Mouse (Mus musculus): ENCODE results near the gene Shisal2a. TPM values are rescaled to one million over a fixed set of nuclear protein-coding genes. Genes with fewer than 3 reads are reported as not detected.

Gene Shisal2a
- polyA plus RNA-seq, 1 experiment from 2014 or later, result 1.1 TPM

- WGBS, result 7% methylated on average over 8 of the region's 8 CpGs
- Histone ChIP-seq H3K4me3 (no peak overlapping the region), H3K4me1 (peaks cover 68% of the 10 kb centered on the region), H3K9me3 (no peaks in the 10 kb centered on the region), H3K4me2 (peak overlapping the region; percentile 27; the same call in 1 of the 2 replicates), H3K36me3 (no peaks in the 10 kb centered on the region), H3K27me3 (replicated peaks) (no peaks in the 10 kb centered on the region), H3K27ac (replicated peaks) (peak overlapping the region; percentile 93), H3K9ac (peak overlapping the region; percentile 50)
- peak; percentile 28; the same call in 1 of the 2 replicates for ATAC-seq (ENCODE audit: extremely low read depth, insufficient number of reproducible peaks, low FRiP score, low TSS enrichment)
Measured at GRCm38 (mm10) chr4:108350819-108351218, 32.3 kb downstream of the Shisal2a start.

- Histone ChIP-seq H3K27me3 (replicated peaks) (no peaks in the 10 kb centered on the region), H3K9ac (peak overlapping the region; percentile 50), H3K4me1 (peaks cover 66% of the 10 kb centered on the region), H3K4me3 (no peak overlapping the region), H3K27ac (replicated peaks) (peak overlapping the region; percentile 93), H3K9me3 (no peaks in the 10 kb centered on the region), H3K4me2 (peak overlapping the region; percentile 27; the same call in 1 of the 2 replicates), H3K36me3 (no peaks in the 10 kb centered on the region)
- WGBS, result 20% methylated on average over 8 of the region's 8 CpGs
- ATAC-seq (ENCODE audit: extremely low read depth, insufficient number of reproducible peaks, low FRiP score, low TSS enrichment), result no peak
Measured at GRCm38 (mm10) chr4:108349836-108350547, 33.2 kb downstream of the Shisal2a start.

- no peak overlapping the region for H3K9ac ChIP-seq
- no peak overlapping the region for H3K4me2 ChIP-seq
- no peaks in the 10 kb centered on the region for H3K36me3 ChIP-seq
- H3K27ac ChIP-seq (replicated peaks), result peak overlapping the region; percentile 93
- H3K4me3 ChIP-seq, result no peak overlapping the region
- peaks cover 62% of the 10 kb centered on the region for H3K4me1 ChIP-seq
- H3K27me3 ChIP-seq (replicated peaks), result no peaks in the 10 kb centered on the region
- H3K9me3 ChIP-seq, result no peaks in the 10 kb centered on the region
- WGBS, result 85% methylated on average over 3 of the region's 3 CpGs
- ATAC-seq (ENCODE audit: extremely low read depth, insufficient number of reproducible peaks, low FRiP score, low TSS enrichment), result no peak
Measured at GRCm38 (mm10) chr4:108349064-108349463, 34.1 kb downstream of the Shisal2a start.

GRCm38 (mm10) chr4:108348256-108348875, 34.8 kb downstream of the Shisal2a start:
- Histone ChIP-seq H3K4me3 (no peak overlapping the region), H3K36me3 (no peaks in the 10 kb centered on the region), H3K9ac (peak overlapping the region; percentile 63), H3K4me2 (no peak overlapping the region), H3K9me3 (no peaks in the 10 kb centered on the region), H3K4me1 (peaks cover 60% of the 10 kb centered on the region), H3K27me3 (replicated peaks) (no peaks in the 10 kb centered on the region), H3K27ac (replicated peaks) (peak overlapping the region; percentile 93)
- no peak for ATAC-seq (ENCODE audit: extremely low read depth, insufficient number of reproducible peaks, low FRiP score, low TSS enrichment)
- 21% methylated on average over 5 of the region's 5 CpGs for WGBS

GRCm38 (mm10) chr4:108347111-108347510, 36.0 kb downstream of the Shisal2a start:
- Histone ChIP-seq H3K27me3 (replicated peaks) (no peaks in the 10 kb centered on the region), H3K4me2 (no peak overlapping the region), H3K9me3 (no peaks in the 10 kb centered on the region), H3K4me3 (no peak overlapping the region), H3K4me1 (peaks cover 59% of the 10 kb centered on the region), H3K27ac (replicated peaks) (no peak overlapping the region), H3K9ac (no peak overlapping the region), H3K36me3 (no peaks in the 10 kb centered on the region)
- 85% methylated on average over 5 of the region's 5 CpGs for WGBS
- no peak for ATAC-seq (ENCODE audit: extremely low read depth, insufficient number of reproducible peaks, low FRiP score, low TSS enrichment)

- H3K27me3 ChIP-seq (replicated peaks), result no peaks in the 10 kb centered on the region
- H3K9ac ChIP-seq, result no peak overlapping the region
- H3K9me3 ChIP-seq, result no peaks in the 10 kb centered on the region
- no peak for ATAC-seq (ENCODE audit: extremely low read depth, insufficient number of reproducible peaks, low FRiP score, low TSS enrichment)
- H3K4me2 ChIP-seq, result no peak overlapping the region
- H3K4me1 ChIP-seq, result peaks cover 47% of the 10 kb centered on the region
- WGBS, result 48% methylated on average over 5 of the region's 5 CpGs
- no peak overlapping the region for H3K4me3 ChIP-seq
- H3K27ac ChIP-seq (replicated peaks), result no peak overlapping the region
- no peaks in the 10 kb centered on the region for H3K36me3 ChIP-seq
Measured at GRCm38 (mm10) chr4:108345826-108346225, 37.3 kb downstream of the Shisal2a start.

- Histone ChIP-seq H3K27me3 (replicated peaks) (no peaks in the 10 kb centered on the region), H3K36me3 (peaks cover 7% of the 10 kb centered on the region), H3K4me3 (no peak overlapping the region), H3K4me1 (peaks cover 37% of the 10 kb centered on the region), H3K27ac (replicated peaks) (peak overlapping the region; percentile 70), H3K4me2 (no peak overlapping the region), H3K9ac (0 out of 2 replicates have a peak overlapping the region, but pooled peaks have one; percentile 1), H3K9me3 (no peaks in the 10 kb centered on the region)
- 25% methylated on average over 7 of the region's 7 CpGs for WGBS
- no peak for ATAC-seq (ENCODE audit: extremely low read depth, insufficient number of reproducible peaks, low FRiP score, low TSS enrichment)
Measured at GRCm38 (mm10) chr4:108344631-108345083, 38.5 kb downstream of the Shisal2a start.

GRCm38 (mm10) chr4:108339277-108339690, 43.9 kb downstream of the Shisal2a start:
- peak overlapping the region; percentile 52 for H3K9ac ChIP-seq
- H3K27ac ChIP-seq (replicated peaks), result no peak overlapping the region
- peaks cover 12% of the 10 kb centered on the region for H3K4me1 ChIP-seq
- no peak overlapping the region for H3K4me3 ChIP-seq
- WGBS, result 15% methylated on average over 4 of the region's 4 CpGs
- H3K4me2 ChIP-seq, result no peak overlapping the region
- H3K9me3 ChIP-seq, result no peaks in the 10 kb centered on the region
- no peak for ATAC-seq (ENCODE audit: extremely low read depth, insufficient number of reproducible peaks, low FRiP score, low TSS enrichment)
- peaks cover 58% of the 10 kb centered on the region for H3K36me3 ChIP-seq
- no peaks in the 10 kb centered on the region for H3K27me3 ChIP-seq (replicated peaks)

GRCm38 (mm10) chr4:108338811-108339210, 44.3 kb downstream of the Shisal2a start:
- 63% methylated on average over 10 of the region's 10 CpGs for WGBS
- ATAC-seq (ENCODE audit: extremely low read depth, insufficient number of reproducible peaks, low FRiP score, low TSS enrichment), result no peak
- H3K9ac ChIP-seq, result peak overlapping the region; percentile 52
- H3K4me3 ChIP-seq, result no peak overlapping the region
- peaks cover 63% of the 10 kb centered on the region for H3K36me3 ChIP-seq
- H3K27me3 ChIP-seq (replicated peaks), result no peaks in the 10 kb centered on the region
- no peak overlapping the region for H3K4me2 ChIP-seq
- H3K4me1 ChIP-seq, result peaks cover 11% of the 10 kb centered on the region
- H3K27ac ChIP-seq (replicated peaks), result no peak overlapping the region
- no peaks in the 10 kb centered on the region for H3K9me3 ChIP-seq

GRCm38 (mm10) chr4:108338321-108338733, 44.8 kb downstream of the Shisal2a start:
- no peaks in the 10 kb centered on the region for H3K9me3 ChIP-seq
- H3K9ac ChIP-seq, result no peak overlapping the region
- no peaks in the 10 kb centered on the region for H3K27me3 ChIP-seq (replicated peaks)
- H3K4me3 ChIP-seq, result no peak overlapping the region
- no peak overlapping the region for H3K27ac ChIP-seq (replicated peaks)
- peaks cover 11% of the 10 kb centered on the region for H3K4me1 ChIP-seq
- no peak overlapping the region for H3K4me2 ChIP-seq
- 61% methylated on average over 9 of the region's 9 CpGs for WGBS
- ATAC-seq (ENCODE audit: extremely low read depth, insufficient number of reproducible peaks, low FRiP score, low TSS enrichment), result no peak
- peaks cover 68% of the 10 kb centered on the region for H3K36me3 ChIP-seq

- peaks cover 11% of the 10 kb centered on the region for H3K4me1 ChIP-seq
- H3K36me3 ChIP-seq, result peaks cover 73% of the 10 kb centered on the region
- H3K4me3 ChIP-seq, result no peak overlapping the region
- ATAC-seq (ENCODE audit: extremely low read depth, insufficient number of reproducible peaks, low FRiP score, low TSS enrichment), result no peak
- H3K4me2 ChIP-seq, result no peak overlapping the region
- H3K27ac ChIP-seq (replicated peaks), result no peak overlapping the region
- no peaks in the 10 kb centered on the region for H3K27me3 ChIP-seq (replicated peaks)
- WGBS, result 43% methylated on average over 3 of the region's 3 CpGs
- H3K9ac ChIP-seq, result no peak overlapping the region
- no peaks in the 10 kb centered on the region for H3K9me3 ChIP-seq
Measured at GRCm38 (mm10) chr4:108337817-108338216, 45.3 kb downstream of the Shisal2a start.
